Mouse (Mus musculus): ENCODE data around the gene Cyp4x1.

GRCm38 (mm10) chr4:115063518-115064239 is 70.4 kb downstream of the Cyp4x1 start:
- TF ChIP-seq CTCF (IDR thresholded peaks at IDR 0.05; ENCODE audit: low read depth): no peak
- no peak for TF ChIP-seq EP300 (IDR thresholded peaks at IDR 0.05; ENCODE audit: low read depth)
